Mouse (Mus musculus) cerebellum, adult 2 months (tissue): Measurements from ENCODE around the gene Fam92a.

Experiments used
- CTCF ChIP-seq: fragments of 200-500 bp; IDR thresholded peaks from 2 replicates; pipeline ENCODE4 v1.5.1; 2011; ENCODE audit warnings: low read depth, mild to moderate bottlenecking, control low read depth, low read length, moderate library complexity, borderline replicate concordance; ENCODE audit not compliant: insufficient read depth
- POLR2A ChIP-seq: fragments of 200-500 bp; IDR thresholded peaks from 2 replicates; pipeline ENCODE4 v1.6.1; 2011; ENCODE audit warnings: low read length, control low read depth, borderline replicate concordance; ENCODE audit not compliant: insufficient read depth

- TF ChIP-seq POLR2A (no peak), CTCF (no peak)
These were observed 863 bp downstream of the Fam92a start for GRCm38 (mm10) chr4:12170986-12171317.
